26 mouse cellular contexts compared by ENCODE assay signal in the genomic region with DNA sequence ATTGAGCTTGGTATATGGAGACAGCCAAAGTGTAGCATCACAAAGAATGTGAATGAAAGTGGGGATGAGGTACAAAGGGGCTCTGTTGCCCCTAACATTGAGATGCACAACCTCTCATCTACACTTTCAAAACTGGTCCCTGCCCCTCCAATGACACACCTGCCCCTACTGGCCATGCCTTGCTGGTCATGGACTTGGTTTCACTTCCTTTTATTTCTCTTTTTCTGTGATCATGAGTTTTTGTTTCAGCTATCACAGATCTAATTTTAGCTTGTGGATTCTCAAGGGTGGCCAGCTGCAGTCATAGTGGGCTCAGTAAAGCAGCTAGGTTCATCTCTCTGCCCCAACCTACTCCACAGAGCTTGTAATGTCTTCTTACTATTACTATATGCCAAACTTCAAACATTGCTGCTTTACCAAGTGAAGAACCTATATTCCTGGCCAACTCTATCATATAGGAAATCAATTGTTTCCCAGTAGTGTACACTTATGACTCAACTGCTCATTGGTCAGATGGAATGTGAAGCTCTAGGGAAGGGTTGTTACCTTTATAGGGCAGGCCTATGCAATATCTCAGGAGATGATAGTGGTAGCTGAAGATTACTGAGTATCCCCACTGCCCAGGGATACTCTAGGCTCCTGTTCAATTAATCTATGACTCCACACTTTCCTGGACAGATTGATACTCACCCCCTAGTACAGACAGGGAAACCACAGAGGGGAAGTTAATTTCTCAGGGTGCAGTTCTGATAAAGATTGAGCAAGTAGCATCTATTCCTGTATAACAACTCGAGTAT.
A peak's percentile ranks its signal among the peaks of the same experiment; 100 is the strongest.
DNase-seq lines count a peak whose midpoint lies in the region; ATAC-seq and TF ChIP-seq lines count a peak whose summit lies in the region.
"Had no signal": no experiment of that assay in that cellular context is flagged by ENCODE, and none has a peak within 500 bp of the region (broad histone marks: within the 10 kb centered on the region; RNA-seq: fewer than 3 reads in every experiment).

No protein-coding gene starts in this region.

- no peak for TF ChIP-seq CTCF in layer of hippocampus, adult 2 months (conservative IDR thresholded peaks at IDR 0.05)

- no peaks in the 10 kb centered on the region for H3K36me3 ChIP-seq in hindbrain, embryonic 13.5 days
- H3K36me3 ChIP-seq: embryonic facial prominence, embryonic 12.5 days; heart, embryonic 10.5 days; limb, embryonic 15.5 days; liver, embryonic 15.5 days; midbrain, embryonic 13.5 days; neural tube, embryonic 12.5 days; stomach, embryonic 15.5 days had no signal

- 16% methylated on average over 1 of the region's 1 CpGs for WGBS in hindbrain, embryonic 13.5 days

- no peaks in the 10 kb centered on the region for H3K27me3 ChIP-seq in hindbrain, embryonic 13.5 days
- H3K27me3 ChIP-seq: embryonic facial prominence, embryonic 12.5 days; limb, embryonic 15.5 days; liver, embryonic 15.5 days; megakaryocyte, embryonic 14.5 days; midbrain, embryonic 13.5 days; neural tube, embryonic 12.5 days; stomach, embryonic 15.5 days had no signal

- peak; percentile 21 for DNase-seq in lung, postnatal 36 days
- DNase-seq in lung, postnatal 14 days = no peak
- peak; percentile 46 for DNase-seq in spleen, adult 12 weeks (ENCODE audit: low spot score)
- DNase-seq in layer of hippocampus, adult 2 months (ENCODE audit: low spot score in 2 of 2) = no peak
- DNase-seq in urinary bladder, postnatal 36 days (ENCODE audit: low spot score in 2 of 2) = no peak
- no peak for DNase-seq in gastrocnemius, postnatal 4 days (ENCODE audit: low spot score in 2 of 2)
- DNase-seq: adrenal gland, postnatal 25 days; cerebellum, adult 11 months; cerebellum, postnatal 14 days; gastrocnemius, adult 2 months; heart, postnatal 4 days; kidney, postnatal 36 days; thymus, postnatal 25 days had no signal

- no peak overlapping the region for H3K4me3 ChIP-seq in layer of hippocampus, adult 2 months
- no peak overlapping the region for H3K4me3 ChIP-seq in hindbrain, embryonic 13.5 days
- H3K4me3 ChIP-seq: embryonic facial prominence, embryonic 12.5 days; gastrocnemius, adult 2 months; heart, embryonic 10.5 days; left cerebral cortex, adult 2 months; limb, embryonic 15.5 days; liver, embryonic 15.5 days; megakaryocyte, embryonic 14.5 days; midbrain, embryonic 13.5 days; neural tube, embryonic 12.5 days; stomach, embryonic 15.5 days had no signal

- no peak overlapping the region for H3K27ac ChIP-seq in layer of hippocampus, adult 2 months
- no peak overlapping the region for H3K27ac ChIP-seq in hindbrain, embryonic 13.5 days
- H3K27ac ChIP-seq: embryonic facial prominence, embryonic 12.5 days; gastrocnemius, adult 2 months; heart, embryonic 10.5 days; hindbrain, postnatal 0 days; left cerebral cortex, adult 2 months; limb, embryonic 15.5 days; liver, embryonic 15.5 days; midbrain, embryonic 13.5 days; neural tube, embryonic 12.5 days; stomach, embryonic 15.5 days had no signal

- no peaks in the 10 kb centered on the region for H3K9me3 ChIP-seq in hindbrain, embryonic 13.5 days
- H3K9me3 ChIP-seq: embryonic facial prominence, embryonic 12.5 days; heart, embryonic 10.5 days; limb, embryonic 15.5 days; liver, embryonic 15.5 days; megakaryocyte, embryonic 14.5 days; midbrain, embryonic 13.5 days; neural tube, embryonic 12.5 days; stomach, embryonic 15.5 days had no signal

- peak; percentile 53 for ATAC-seq in granulocyte monocyte progenitor cell, adult 5-6 weeks (replicated peaks; ENCODE audit: poor library complexity, severe bottlenecking)
- no peak for ATAC-seq in hindbrain, embryonic 13.5 days (ENCODE audit: low FRiP score)
- ATAC-seq: hindbrain, postnatal 0 days; intestine, embryonic 16.5 days; midbrain, embryonic 13.5 days had no signal

- no peaks in the 10 kb centered on the region for H3K4me1 ChIP-seq in hindbrain, embryonic 13.5 days (replicated peaks)
- H3K4me1 ChIP-seq: embryonic facial prominence, embryonic 12.5 days; heart, embryonic 10.5 days; limb, embryonic 15.5 days; liver, embryonic 15.5 days; megakaryocyte, embryonic 14.5 days; midbrain, embryonic 13.5 days; neural tube, embryonic 12.5 days; stomach, embryonic 15.5 days had no signal

- no peak overlapping the region for H3K9ac ChIP-seq in hindbrain, embryonic 13.5 days
- H3K9ac ChIP-seq: embryonic facial prominence, embryonic 12.5 days; limb, embryonic 15.5 days; liver, embryonic 15.5 days; midbrain, embryonic 13.5 days; neural tube, embryonic 12.5 days; stomach, embryonic 15.5 days had no signal

- H3K4me2 ChIP-seq in hindbrain, embryonic 13.5 days = no peak overlapping the region
- H3K4me2 ChIP-seq: embryonic facial prominence, embryonic 12.5 days; limb, embryonic 15.5 days; liver, embryonic 15.5 days; midbrain, embryonic 13.5 days; neural tube, embryonic 12.5 days; stomach, embryonic 15.5 days had no signal

Comparison
In these comparisons a context has a peak if more than half of its experiments do, and no peak if none do; other contexts are left out.
1. DNase-seq: peak in lung, postnatal 36 days (single experiment) and spleen, adult 12 weeks (single experiment); none in lung, postnatal 14 days (single experiment), layer of hippocampus, adult 2 months (0 of 2), urinary bladder, postnatal 36 days (0 of 2) and gastrocnemius, postnatal 4 days (0 of 2).